Mouse (Mus musculus): Measurements from ENCODE around the gene Gnai2.

GRCm38 (mm10) chr9:107570845-107571244, 64.3 kb downstream of the Gnai2 start:
- TF ChIP-seq CTCF (IDR thresholded peaks at IDR 0.05; ENCODE audit: borderline replicate concordance, insufficient read depth, low read length) (no peak), POLR2A (IDR thresholded peaks at IDR 0.05; ENCODE audit: low read depth, low read length) (no peak)

All from embryonic fibroblast, embryonic 13.5 days (primary cell).